Mouse (Mus musculus) spleen, postnatal 36 days (tissue): Measurements from ENCODE around the gene Scgb1a1.

ENCODE experiments used
- DNase-seq, 2 experiments: peaks; one replicate each; pipeline ENCODE4 v3.0.0; 2022; ENCODE audit warnings: low spot score in 2 of 2, mixed read lengths in 1 of 2

Scgb1a1 gene

GRCm38 (mm10) chr19:9043123-9043522 is 44.6 kb downstream of the Scgb1a1 start:
- DNase-seq: no peak

GRCm38 (mm10) chr19:9041074-9041473 is 46.7 kb downstream of the Scgb1a1 start:
- DNase-seq: peak; percentile 65 to 75

- no peak for DNase-seq
Measured at GRCm38 (mm10) chr19:9040649-9041048, 47.1 kb downstream of the Scgb1a1 start.

- DNase-seq: no peak
Measured at GRCm38 (mm10) chr19:9039928-9040327, 47.8 kb downstream of the Scgb1a1 start.

GRCm38 (mm10) chr19:9039266-9039665 is 48.5 kb downstream of the Scgb1a1 start:
- DNase-seq: no peak

GRCm38 (mm10) chr19:9038136-9038535 is 49.6 kb downstream of the Scgb1a1 start:
- peak; percentile 53 to 57 for DNase-seq

GRCm38 (mm10) chr19:9035101-9035500 is 52.7 kb downstream of the Scgb1a1 start:
- no peak for DNase-seq

- DNase-seq: no peak
Measured at GRCm38 (mm10) chr19:9034480-9034879, 53.3 kb downstream of the Scgb1a1 start.
